Mouse (Mus musculus): ENCODE results near the gene Mtf2.
"Not testable (repeated sequence)": the region's sequence is repeated elsewhere in the genome, so short reads cannot be mapped to it uniquely, and the experiment has no call there.

Mtf2 gene

GRCm38 (mm10) chr5:108065465-108066411 lies at the start of gene Mtf2:
Gene Mtf2 (plus strand): TSS chr5:108065674.
- peak; percentile 98 for DNase-seq (ENCODE audit: low read depth)

- no peak for DNase-seq (ENCODE audit: low read depth)
Measured at GRCm38 (mm10) chr5:108017232-108017631, 48.2 kb upstream of the Mtf2 start.

- peak; percentile 52 for DNase-seq (ENCODE audit: low read depth)
Measured at GRCm38 (mm10) chr5:108019367-108019766, 46.1 kb upstream of the Mtf2 start.

GRCm38 (mm10) chr5:108021346-108021745 lies 44.1 kb upstream of the Mtf2 start:
- DNase-seq (ENCODE audit: low read depth) = no peak

GRCm38 (mm10) chr5:108028230-108028629 lies 37.2 kb upstream of the Mtf2 start:
- no peak for DNase-seq (ENCODE audit: low read depth)

GRCm38 (mm10) chr5:108028797-108029536 lies 36.5 kb upstream of the Mtf2 start:
- DNase-seq (ENCODE audit: low read depth) = not testable (repeated sequence)

GRCm38 (mm10) chr5:108029968-108030367 lies 35.5 kb upstream of the Mtf2 start:
- DNase-seq (ENCODE audit: low read depth) = peak; percentile 67

GRCm38 (mm10) chr5:108031267-108031666 lies 34.2 kb upstream of the Mtf2 start:
- peak; percentile 88 for DNase-seq (ENCODE audit: low read depth)

GRCm38 (mm10) chr5:108034194-108034593 lies 31.3 kb upstream of the Mtf2 start:
- peak; percentile 89 for DNase-seq (ENCODE audit: low read depth)

GRCm38 (mm10) chr5:108035523-108035922 lies 30.0 kb upstream of the Mtf2 start:
- DNase-seq (ENCODE audit: low read depth) = no peak

GRCm38 (mm10) chr5:108042061-108042460 lies 23.4 kb upstream of the Mtf2 start:
- DNase-seq (ENCODE audit: low read depth) = no peak

GRCm38 (mm10) chr5:108043908-108044307 lies 21.6 kb upstream of the Mtf2 start:
- DNase-seq (ENCODE audit: low read depth) = no peak

- no peak for DNase-seq (ENCODE audit: low read depth)
Measured at GRCm38 (mm10) chr5:108049711-108050268, 15.7 kb upstream of the Mtf2 start.

- no peak for DNase-seq (ENCODE audit: low read depth)
Measured at GRCm38 (mm10) chr5:108051026-108051425, 14.4 kb upstream of the Mtf2 start.

GRCm38 (mm10) chr5:108051727-108052126 lies 13.7 kb upstream of the Mtf2 start:
- not testable (repeated sequence) for DNase-seq (ENCODE audit: low read depth)

- no peak for DNase-seq (ENCODE audit: low read depth)
Measured at GRCm38 (mm10) chr5:108052200-108052599, 13.3 kb upstream of the Mtf2 start.

- no peak for DNase-seq (ENCODE audit: low read depth)
Measured at GRCm38 (mm10) chr5:108053566-108053965, 11.9 kb upstream of the Mtf2 start.

GRCm38 (mm10) chr5:108060413-108060812 lies 5.1 kb upstream of the Mtf2 start:
- DNase-seq (ENCODE audit: low read depth) = no peak

- no peak for DNase-seq (ENCODE audit: low read depth)
Measured at GRCm38 (mm10) chr5:108072301-108072700, 6.8 kb downstream of the Mtf2 start.

- no peak for DNase-seq (ENCODE audit: low read depth)
Measured at GRCm38 (mm10) chr5:108076241-108076640, 10.8 kb downstream of the Mtf2 start.

GRCm38 (mm10) chr5:108076833-108077540 lies 11.5 kb downstream of the Mtf2 start:
- no peak for DNase-seq (ENCODE audit: low read depth)

GRCm38 (mm10) chr5:108079603-108080002 lies 14.1 kb downstream of the Mtf2 start:
- DNase-seq (ENCODE audit: low read depth) = peak; percentile 75

Data from 416B (cell line).